Mouse (Mus musculus): ENCODE results near the gene Zfp865. TPM values are rescaled to one million over a fixed set of nuclear protein-coding genes. Genes with fewer than 3 reads are reported as not detected.
A peak's percentile ranks its signal among the peaks of the same experiment; 100 is the strongest.

The Zfp865 gene
- polyA plus RNA-seq (2012; rRNA removed): 20.0 and 37.3 TPM in 2 replicates

- Histone ChIP-seq H3K27me3 (ENCODE audit: control insufficient read depth, insufficient read depth, low read length) (no peaks in the 10 kb centered on the region), H3K4me3 (ENCODE audit: low read depth, low read length) (peak within 1 kb of the TSS; percentile 72), H3K27ac (ENCODE audit: insufficient read depth, low read depth, low read length) (peak within 1 kb of the TSS; percentile 92), H3K36me3 (ENCODE audit: control insufficient read depth, insufficient read depth, low read length) (peaks cover 18% of the 10 kb centered on the region), H3K4me1 (ENCODE audit: control insufficient read depth, insufficient read depth, insufficient read length, low read length) (peaks cover 4% of the 10 kb centered on the region; the same call in 1 of the 2 replicates)
- TF ChIP-seq CTCF (IDR thresholded peaks at IDR 0.05; ENCODE audit: extremely low read depth, insufficient read length, insufficient replicate concordance, low read depth, low read length): no peak
- peak; percentile 83 for TF ChIP-seq POLR2A (IDR thresholded peaks at IDR 0.05; ENCODE audit: low read depth, low read length)
- under 1% methylated on average over 49 of the region's 49 CpGs for WGBS
Observed at GRCm38 (mm10) chr7:5020000-5020681, at the start of gene Zfp865, which contains the start of gene Ccdc106. Gene Zfp865, plus strand, starts transcription at chr7:5020376. Gene Ccdc106, plus strand, starts transcription at chr7:5020553.

- H3K27me3 ChIP-seq (ENCODE audit: control insufficient read depth, insufficient read depth, low read length): no peaks in the 10 kb centered on the region
- no peak within 1 kb of the TSS for H3K4me3 ChIP-seq (ENCODE audit: low read depth, low read length)
- H3K27ac ChIP-seq (ENCODE audit: insufficient read depth, low read depth, low read length): no peak within 1 kb of the TSS
- H3K36me3 ChIP-seq (ENCODE audit: control insufficient read depth, insufficient read depth, low read length): no peaks in the 10 kb centered on the region
- H3K4me1 ChIP-seq (ENCODE audit: control insufficient read depth, insufficient read depth, insufficient read length, low read length): no peaks in the 10 kb centered on the region
- TF ChIP-seq POLR2A (IDR thresholded peaks at IDR 0.05; ENCODE audit: low read depth, low read length): no peak
- no peak for TF ChIP-seq CTCF (IDR thresholded peaks at IDR 0.05; ENCODE audit: extremely low read depth, insufficient read length, insufficient replicate concordance, low read depth, low read length)
- 32% methylated on average over 6 of the region's 6 CpGs for WGBS
Observed at GRCm38 (mm10) chr7:4971068-4971467, 49.1 kb upstream of the Zfp865 start, which contains the start of gene Sbk3. Gene Sbk3, minus strand, starts transcription at chr7:4971168.

GRCm38 (mm10) chr7:4971710-4972109, 48.5 kb upstream of the Zfp865 start:
- Histone ChIP-seq H3K36me3 (ENCODE audit: control insufficient read depth, insufficient read depth, low read length) (no peaks in the 10 kb centered on the region), H3K27ac (ENCODE audit: insufficient read depth, low read depth, low read length) (no peak overlapping the region), H3K4me3 (ENCODE audit: low read depth, low read length) (no peak overlapping the region), H3K4me1 (ENCODE audit: control insufficient read depth, insufficient read depth, insufficient read length, low read length) (no peaks in the 10 kb centered on the region), H3K27me3 (ENCODE audit: control insufficient read depth, insufficient read depth, low read length) (no peaks in the 10 kb centered on the region)
- no peak for TF ChIP-seq POLR2A (IDR thresholded peaks at IDR 0.05; ENCODE audit: low read depth, low read length)
- TF ChIP-seq CTCF (IDR thresholded peaks at IDR 0.05; ENCODE audit: extremely low read depth, insufficient read length, insufficient replicate concordance, low read depth, low read length): no peak
- WGBS: 29% methylated on average over 7 of the region's 7 CpGs

- H3K4me1 ChIP-seq (ENCODE audit: control insufficient read depth, insufficient read depth, insufficient read length, low read length): no peaks in the 10 kb centered on the region
- no peaks in the 10 kb centered on the region for H3K27me3 ChIP-seq (ENCODE audit: control insufficient read depth, insufficient read depth, low read length)
- no peaks in the 10 kb centered on the region for H3K36me3 ChIP-seq (ENCODE audit: control insufficient read depth, insufficient read depth, low read length)
- no peak overlapping the region for H3K4me3 ChIP-seq (ENCODE audit: low read depth, low read length)
- H3K27ac ChIP-seq (ENCODE audit: insufficient read depth, low read depth, low read length): no peak overlapping the region
- 64% methylated on average over 18 of the region's 18 CpGs for WGBS
- no peak for TF ChIP-seq CTCF (IDR thresholded peaks at IDR 0.05; ENCODE audit: extremely low read depth, insufficient read length, insufficient replicate concordance, low read depth, low read length)
- TF ChIP-seq POLR2A (IDR thresholded peaks at IDR 0.05; ENCODE audit: low read depth, low read length): no peak
Observed at GRCm38 (mm10) chr7:4972321-4973047, 47.7 kb upstream of the Zfp865 start.

- TF ChIP-seq CTCF (IDR thresholded peaks at IDR 0.05; ENCODE audit: extremely low read depth, insufficient read length, insufficient replicate concordance, low read depth, low read length) (no peak), POLR2A (IDR thresholded peaks at IDR 0.05; ENCODE audit: low read depth, low read length) (no peak)
- 34% methylated on average over 4 of the region's 4 CpGs for WGBS
- Histone ChIP-seq H3K36me3 (ENCODE audit: control insufficient read depth, insufficient read depth, low read length) (no peaks in the 10 kb centered on the region), H3K4me1 (ENCODE audit: control insufficient read depth, insufficient read depth, insufficient read length, low read length) (no peaks in the 10 kb centered on the region), H3K27ac (ENCODE audit: insufficient read depth, low read depth, low read length) (no peak overlapping the region), H3K4me3 (ENCODE audit: low read depth, low read length) (no peak overlapping the region), H3K27me3 (ENCODE audit: control insufficient read depth, insufficient read depth, low read length) (no peaks in the 10 kb centered on the region)
Observed at GRCm38 (mm10) chr7:4975455-4975854, 44.7 kb upstream of the Zfp865 start.

GRCm38 (mm10) chr7:4976832-4977231, 43.3 kb upstream of the Zfp865 start:
- no peaks in the 10 kb centered on the region for H3K36me3 ChIP-seq (ENCODE audit: control insufficient read depth, insufficient read depth, low read length)
- 89% methylated on average over 7 of the region's 7 CpGs for WGBS
- TF ChIP-seq POLR2A (IDR thresholded peaks at IDR 0.05; ENCODE audit: low read depth, low read length) (no peak), CTCF (IDR thresholded peaks at IDR 0.05; ENCODE audit: extremely low read depth, insufficient read length, insufficient replicate concordance, low read depth, low read length) (peak; percentile 11; the same call in 1 of the 2 replicates)
- H3K4me3 ChIP-seq (ENCODE audit: low read depth, low read length): no peak overlapping the region
- H3K4me1 ChIP-seq (ENCODE audit: control insufficient read depth, insufficient read depth, insufficient read length, low read length): no peaks in the 10 kb centered on the region
- no peak overlapping the region for H3K27ac ChIP-seq (ENCODE audit: insufficient read depth, low read depth, low read length)
- no peaks in the 10 kb centered on the region for H3K27me3 ChIP-seq (ENCODE audit: control insufficient read depth, insufficient read depth, low read length)

- TF ChIP-seq CTCF (IDR thresholded peaks at IDR 0.05; ENCODE audit: extremely low read depth, insufficient read length, insufficient replicate concordance, low read depth, low read length): no peak
- no peak for TF ChIP-seq POLR2A (IDR thresholded peaks at IDR 0.05; ENCODE audit: low read depth, low read length)
- 22% methylated on average over 2 of the region's 2 CpGs for WGBS
Observed at GRCm38 (mm10) chr7:4988250-4988649, 31.9 kb upstream of the Zfp865 start.

More at GRCm38 (mm10) chr7:4988250-4988649, 31.9 kb upstream of the Zfp865 start:
- H3K36me3 ChIP-seq (ENCODE audit: control insufficient read depth, insufficient read depth, low read length): peaks cover 7% of the 10 kb centered on the region; the same call in 1 of the 2 replicates
- H3K4me1 ChIP-seq (ENCODE audit: control insufficient read depth, insufficient read depth, insufficient read length, low read length): no peaks in the 10 kb centered on the region
- H3K27me3 ChIP-seq (ENCODE audit: control insufficient read depth, insufficient read depth, low read length): no peaks in the 10 kb centered on the region
- H3K27ac ChIP-seq (ENCODE audit: insufficient read depth, low read depth, low read length): no peak overlapping the region
- no peak overlapping the region for H3K4me3 ChIP-seq (ENCODE audit: low read depth, low read length)
